Mouse (Mus musculus): ENCODE results near the gene Kcnip3.
A peak's percentile ranks its signal among the peaks of the same experiment; 100 is the strongest.

The Kcnip3 gene

GRCm38 (mm10) chr2:127470183-127470582 lies 51.7 kb downstream of the Kcnip3 start:
- no peak for DNase-seq

GRCm38 (mm10) chr2:127462314-127462713 lies 59.6 kb downstream of the Kcnip3 start:
- DNase-seq: peak; percentile 65

- no peak for DNase-seq
These were observed 60.5 kb downstream of the Kcnip3 start for GRCm38 (mm10) chr2:127461351-127461750.

- DNase-seq: no peak
These were observed 62.6 kb downstream of the Kcnip3 start for GRCm38 (mm10) chr2:127459341-127459740.

GRCm38 (mm10) chr2:127453764-127454163 lies 68.1 kb downstream of the Kcnip3 start:
- peak; percentile 77 for DNase-seq

GRCm38 (mm10) chr2:127453141-127453540 lies 68.8 kb downstream of the Kcnip3 start:
- DNase-seq: no peak

GRCm38 (mm10) chr2:127451748-127452147 lies 70.1 kb downstream of the Kcnip3 start:
- DNase-seq: no peak

- DNase-seq: no peak
These were observed 72.2 kb downstream of the Kcnip3 start for GRCm38 (mm10) chr2:127449691-127450090.

- no peak for DNase-seq
These were observed 75.0 kb downstream of the Kcnip3 start for GRCm38 (mm10) chr2:127446847-127447246.

GRCm38 (mm10) chr2:127444055-127444789 lies 77.7 kb downstream of the Kcnip3 start, which contains the start of gene Fahd2a:
Gene Fahd2a, minus strand, starts transcription at chr2:127444565.
- peak; percentile 86 for DNase-seq

- no peak for DNase-seq
These were observed 84.2 kb downstream of the Kcnip3 start for GRCm38 (mm10) chr2:127437697-127438096.

- DNase-seq: no peak
These were observed 86.3 kb downstream of the Kcnip3 start for GRCm38 (mm10) chr2:127435554-127435953.

GRCm38 (mm10) chr2:127435135-127435534 lies 86.8 kb downstream of the Kcnip3 start:
- DNase-seq: no peak

GRCm38 (mm10) chr2:127433487-127434295 lies 88.2 kb downstream of the Kcnip3 start:
- DNase-seq: no peak

- DNase-seq: no peak
These were observed 91.7 kb downstream of the Kcnip3 start for GRCm38 (mm10) chr2:127430238-127430637.

- DNase-seq: no peak
These were observed 96.9 kb downstream of the Kcnip3 start, which contains the start of gene Gpat2 for GRCm38 (mm10) chr2:127424977-127425376. Gene Gpat2, plus strand, starts transcription at chr2:127425199.

GRCm38 (mm10) chr2:127418266-127418970 lies 103.5 kb downstream of the Kcnip3 start:
- no peak for DNase-seq

GRCm38 (mm10) chr2:127416706-127417105 lies 105.2 kb downstream of the Kcnip3 start:
- DNase-seq: no peak

- no peak for DNase-seq
These were observed 106.1 kb downstream of the Kcnip3 start for GRCm38 (mm10) chr2:127415806-127416205.

GRCm38 (mm10) chr2:127411126-127411525 lies 110.8 kb downstream of the Kcnip3 start:
- DNase-seq: no peak
